Mouse (Mus musculus) heart, embryonic 11.5 days (tissue): ENCODE results near the gene Ide. TPM values are rescaled to one million over a fixed set of nuclear protein-coding genes. Genes with fewer than 3 reads are reported as not detected.

Experiments
- ATAC-seq: fragments of 200-750 bp; cut with Nextera tagmentation; replicated peaks from 2 replicates; pipeline ENCODE4 v1.8.0; 2017; ENCODE audit warnings: moderate library complexity; ENCODE audit not compliant: insufficient number of reproducible peaks, low FRiP score, low TSS enrichment
- H3K27ac ChIP-seq: fragments of 300-500 bp; sonication (generic); 2 replicates; pipeline ENCODE4 v1.5.1; 2014; ENCODE audit warnings: mild to moderate bottlenecking, low read depth, low read length
- H3K27me3 ChIP-seq: fragments of 300-500 bp; sonication (generic); 2 replicates; pipeline ENCODE4 v1.6.1; 2014; ENCODE audit warnings: mild to moderate bottlenecking, low read length, mixed read lengths; ENCODE audit not compliant: control insufficient read depth, insufficient read depth
- H3K36me3 ChIP-seq: fragments of 300-500 bp; sonication (generic); 2 replicates; pipeline ENCODE4 v1.6.1; 2014; ENCODE audit warnings: mild to moderate bottlenecking, low read length, moderate library complexity, mixed read lengths; ENCODE audit not compliant: control insufficient read depth, insufficient read depth
- H3K4me1 ChIP-seq: fragments of 300-500 bp; sonication (generic); 2 replicates; pipeline ENCODE4 v1.6.1; 2014; ENCODE audit warnings: low read length; ENCODE audit not compliant: control insufficient read depth, insufficient read depth
- H3K4me2 ChIP-seq: fragments of 300-500 bp; sonication (generic); 2 replicates; pipeline ENCODE4 v1.6.1; 2014; ENCODE audit warnings: mild to moderate bottlenecking, moderate library complexity
- H3K4me3 ChIP-seq: fragments of 300-500 bp; sonication (generic); 2 replicates; pipeline ENCODE4 v1.5.1; 2014; ENCODE audit warnings: low read depth, low read length
- H3K9ac ChIP-seq: fragments of 300-500 bp; sonication (generic); 2 replicates; pipeline ENCODE4 v1.6.1; 2014; ENCODE audit warnings: mild to moderate bottlenecking, low read depth, low read length, moderate library complexity
- H3K9me3 ChIP-seq: fragments of 300-500 bp; sonication (generic); replicated peaks from 2 replicates; pipeline ENCODE4 v1.6.1; 2016; ENCODE audit warnings: low read length; ENCODE audit not compliant: control insufficient read depth
- WGBS: fragments of 180-500 bp; shearing (Covaris S2); extraction: QIAGEN DNeasy Blood & Tissue Kit; methylation state at CpG from one replicate; pipeline ENCODE4 v1.1.7; 2014; ENCODE audit not compliant: insufficient replicate concordance; 5-methylcytosine and 5-hydroxymethylcytosine counted together
- polyA plus RNA-seq: library from polyadenylated mRNA; unstranded; fragments of >200 nt; fragmentation: Nextera tagmentation; extraction: Ambion mirVana; gene quantifications from 2 replicates; pipeline ENCODE4 v1.2.1, GENCODE M21; 2014

The Ide gene
- polyA plus RNA-seq, 1 experiment from 2014 or later, result 54.7 TPM

GRCm38 (mm10) chr19:37248199-37248598 is 89.5 kb downstream of the Ide start:
- no peak overlapping the region for H3K9ac ChIP-seq
- no peak for ATAC-seq
- H3K4me3 ChIP-seq, result no peak overlapping the region
- no peaks in the 10 kb centered on the region for H3K4me1 ChIP-seq
- no peak overlapping the region for H3K4me2 ChIP-seq
- H3K27me3 ChIP-seq, result no peaks in the 10 kb centered on the region
- H3K27ac ChIP-seq, result no peak overlapping the region
- H3K9me3 ChIP-seq, result no peaks in the 10 kb centered on the region
- 72% methylated on average over 3 of the region's 3 CpGs for WGBS
- no peaks in the 10 kb centered on the region for H3K36me3 ChIP-seq

DNA sequence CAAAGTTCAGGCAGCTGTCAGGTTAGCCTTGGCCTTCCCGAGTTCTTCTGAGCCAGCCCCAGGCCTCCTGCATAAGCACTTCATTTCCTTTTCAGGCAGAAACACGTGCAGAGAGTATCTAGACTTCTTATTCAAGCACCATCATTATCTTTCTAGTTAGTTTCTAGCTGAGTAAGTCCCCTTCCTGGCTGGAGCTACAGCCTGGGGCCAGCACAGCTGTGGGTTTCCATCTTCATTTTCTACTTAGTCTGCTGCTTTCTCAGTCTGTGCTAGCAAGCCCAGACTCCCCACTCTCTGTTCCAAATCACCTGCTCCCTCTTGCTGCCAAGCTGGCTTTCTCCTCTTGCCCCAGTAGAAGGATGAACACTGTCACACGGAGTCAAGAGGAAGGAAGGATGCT is 90.8 kb downstream of the Ide start:
- H3K4me2 ChIP-seq, result no peak overlapping the region
- no peaks in the 10 kb centered on the region for H3K27me3 ChIP-seq
- H3K27ac ChIP-seq, result no peak overlapping the region
- H3K9ac ChIP-seq, result no peak overlapping the region
- H3K9me3 ChIP-seq, result no peaks in the 10 kb centered on the region
- no peaks in the 10 kb centered on the region for H3K4me1 ChIP-seq
- WGBS, result 37% methylated on average over 3 of the region's 3 CpGs
- no peak for ATAC-seq
- no peaks in the 10 kb centered on the region for H3K36me3 ChIP-seq
- no peak overlapping the region for H3K4me3 ChIP-seq

DNA sequence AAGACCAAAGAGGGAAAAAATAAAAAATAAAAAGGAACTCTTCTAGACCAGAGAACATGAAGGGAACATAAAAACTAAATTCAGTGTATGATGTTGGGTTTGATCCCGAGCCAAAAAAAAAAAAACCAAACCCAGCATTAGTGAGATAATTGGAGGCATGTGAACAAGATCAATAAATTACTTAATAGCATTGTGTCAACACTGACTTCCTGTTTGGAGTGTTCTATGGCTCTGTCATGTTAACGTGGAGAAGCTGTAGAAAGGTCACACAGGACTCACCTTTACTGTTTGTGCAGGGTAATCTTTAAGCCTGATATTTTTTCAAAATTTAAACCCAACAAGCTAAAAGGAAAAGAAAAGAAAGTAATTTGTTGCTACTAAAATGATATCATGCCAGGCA is 94.9 kb downstream of the Ide start:
- Histone ChIP-seq H3K27ac (no peak overlapping the region), H3K9me3 (no peaks in the 10 kb centered on the region), H3K4me2 (no peak overlapping the region), H3K27me3 (peaks cover 2% of the 10 kb centered on the region; the same call in 1 of the 2 replicates), H3K36me3 (no peaks in the 10 kb centered on the region), H3K9ac (no peak overlapping the region), H3K4me3 (no peak overlapping the region), H3K4me1 (no peaks in the 10 kb centered on the region)
- 49% methylated on average over 2 of the region's 2 CpGs for WGBS
- no peak for ATAC-seq

DNA sequence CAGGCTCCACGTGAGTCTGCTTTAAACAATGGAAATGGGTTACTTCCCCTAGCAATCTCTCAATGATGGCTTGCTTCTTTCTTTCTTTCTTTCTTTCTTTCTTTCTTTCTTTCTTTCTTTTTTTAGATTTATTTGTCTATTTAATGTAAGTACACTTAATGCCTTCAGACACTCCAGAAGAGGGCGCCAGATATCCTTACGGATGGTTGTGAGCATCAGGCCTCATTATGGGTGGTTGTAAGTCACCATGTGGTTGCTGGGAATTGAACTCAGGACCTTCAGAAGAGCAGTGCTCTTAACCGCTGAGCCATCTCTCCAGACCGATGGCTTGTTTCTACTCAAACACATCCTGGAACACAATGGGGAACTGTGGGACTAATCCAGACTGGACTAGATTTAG is 96.5 kb downstream of the Ide start:
- no peak overlapping the region for H3K27ac ChIP-seq
- H3K4me1 ChIP-seq, result no peaks in the 10 kb centered on the region
- ATAC-seq, result no peak
- no peak overlapping the region for H3K4me3 ChIP-seq
- H3K27me3 ChIP-seq, result peaks cover 4% of the 10 kb centered on the region
- no peaks in the 10 kb centered on the region for H3K9me3 ChIP-seq
- no peaks in the 10 kb centered on the region for H3K36me3 ChIP-seq
- no peak overlapping the region for H3K9ac ChIP-seq
- WGBS, result 63% methylated on average over 5 of the region's 5 CpGs
- H3K4me2 ChIP-seq, result no peak overlapping the region

GRCm38 (mm10) chr19:37239096-37239495 is 98.6 kb downstream of the Ide start:
- Histone ChIP-seq H3K4me2 (no peak overlapping the region), H3K27ac (peak overlapping the region; percentile 31; the same call in 1 of the 2 replicates)
- WGBS, result 19% methylated on average over 4 of the region's 4 CpGs

DNA sequence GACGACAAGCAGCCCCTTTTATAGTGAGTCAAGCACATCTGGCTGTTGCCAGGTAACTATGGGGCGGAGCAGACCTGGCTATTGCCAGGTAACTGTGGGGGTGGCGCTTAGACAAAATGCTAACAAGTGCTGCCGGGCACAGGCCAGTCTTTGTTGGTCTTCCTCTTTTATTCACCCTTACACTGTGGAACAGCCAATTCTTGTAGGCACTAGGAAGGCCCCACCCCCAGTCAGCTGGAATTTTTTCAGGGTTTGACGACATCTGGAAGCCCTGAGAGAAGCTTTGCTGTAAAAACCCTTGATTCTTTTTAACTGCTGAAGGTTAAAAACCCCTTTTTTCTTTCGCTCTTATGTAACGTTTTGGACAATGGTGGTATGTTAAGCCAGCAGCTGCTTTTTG is 99.0 kb downstream of the Ide start:
- H3K4me2 ChIP-seq, result no peak overlapping the region
- no peaks in the 10 kb centered on the region for H3K36me3 ChIP-seq
- no peaks in the 10 kb centered on the region for H3K4me1 ChIP-seq
- peak overlapping the region; percentile 31; the same call in 1 of the 2 replicates for H3K27ac ChIP-seq
- H3K9ac ChIP-seq, result no peak overlapping the region
- H3K4me3 ChIP-seq, result no peak overlapping the region
- ATAC-seq, result no peak
- WGBS, result 14% methylated on average over 7 of the region's 7 CpGs
- peaks cover 28% of the 10 kb centered on the region for H3K27me3 ChIP-seq
- H3K9me3 ChIP-seq, result no peaks in the 10 kb centered on the region

More at GRCm38 (mm10) chr19:37239096-37239495, 98.6 kb downstream of the Ide start:
- peaks cover 23% of the 10 kb centered on the region for H3K27me3 ChIP-seq
- ATAC-seq, result no peak
- no peaks in the 10 kb centered on the region for H3K9me3 ChIP-seq
- H3K4me3 ChIP-seq, result no peak overlapping the region
- no peak overlapping the region for H3K9ac ChIP-seq
- no peaks in the 10 kb centered on the region for H3K36me3 ChIP-seq
- no peaks in the 10 kb centered on the region for H3K4me1 ChIP-seq

DNA sequence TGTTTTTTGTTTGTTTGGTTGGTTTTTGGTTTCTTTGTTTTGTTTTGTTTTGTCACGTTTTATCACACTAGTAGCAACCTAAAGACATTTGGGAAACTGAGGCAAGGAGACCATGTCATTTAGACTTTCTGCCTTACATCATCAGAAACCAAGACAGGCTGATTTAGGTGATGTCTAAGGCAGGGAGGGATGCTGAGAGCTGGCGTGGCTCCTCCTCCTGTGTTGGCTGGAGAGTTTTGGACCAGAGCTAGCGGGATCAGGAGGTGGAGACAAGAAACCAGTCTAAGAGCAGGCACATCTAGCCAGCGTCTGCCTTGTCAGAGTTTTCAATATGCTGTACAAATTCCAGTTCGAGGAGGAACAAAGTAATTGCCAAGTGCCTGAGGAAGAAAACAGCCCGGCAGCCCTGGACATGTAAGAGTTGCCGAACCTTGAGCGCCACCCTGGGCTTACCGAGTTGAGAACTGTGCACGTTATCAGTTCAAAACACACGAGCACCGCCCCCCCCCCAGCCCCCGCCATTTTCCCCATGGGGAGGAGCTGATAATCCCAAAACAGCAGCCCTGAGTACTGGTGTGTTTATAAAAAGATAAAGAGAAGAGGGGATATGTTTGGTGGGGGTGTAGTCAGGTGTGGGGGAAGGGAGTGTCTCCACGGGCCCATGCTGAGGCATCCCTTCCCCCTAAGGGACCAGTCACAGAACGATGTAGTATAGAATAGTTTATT is 99.8 kb downstream of the Ide start:
- peak; percentile 88 for ATAC-seq

DNA sequence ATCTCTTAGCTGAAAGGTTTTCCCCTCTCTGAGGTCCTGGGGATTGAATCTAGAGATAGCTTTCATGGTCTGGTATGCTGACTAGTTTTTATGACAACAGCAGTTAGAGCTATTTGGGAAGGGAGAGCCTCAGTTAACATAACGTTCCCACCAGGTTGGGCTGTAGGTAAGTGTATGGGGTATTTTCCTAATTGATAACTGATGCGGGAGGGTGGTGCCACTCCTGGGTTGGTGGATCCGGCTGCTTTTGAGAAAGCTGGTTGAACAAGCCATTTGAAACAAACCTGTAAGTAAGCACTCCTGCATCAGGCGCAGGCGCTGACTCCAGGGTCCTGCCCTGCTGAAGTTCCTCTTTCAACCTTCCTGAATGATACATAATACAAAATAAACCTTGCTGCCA is 100.3 kb downstream of the Ide start:
- no peak for ATAC-seq
- Histone ChIP-seq H3K9me3 (no peaks in the 10 kb centered on the region), H3K9ac (no peak overlapping the region), H3K27me3 (peaks cover 35% of the 10 kb centered on the region), H3K36me3 (no peaks in the 10 kb centered on the region), H3K4me3 (no peak overlapping the region), H3K4me2 (peak overlapping the region; percentile 47; the same call in 1 of the 2 replicates), H3K27ac (peak overlapping the region; percentile 86), H3K4me1 (no peaks in the 10 kb centered on the region)
- 33% methylated on average over 5 of the region's 5 CpGs for WGBS

More for the DNA sequence above, 99.8 kb downstream of the Ide start:
- H3K9me3 ChIP-seq, result no peaks in the 10 kb centered on the region
- peak overlapping the region; percentile 12; the same call in 1 of the 2 replicates for H3K4me3 ChIP-seq
- H3K36me3 ChIP-seq, result no peaks in the 10 kb centered on the region
- WGBS, result 3% methylated on average over 15 of the region's 15 CpGs
- H3K4me2 ChIP-seq, result peak overlapping the region; percentile 47
- peak overlapping the region; percentile 86 for H3K27ac ChIP-seq
- no peak overlapping the region for H3K9ac ChIP-seq
- H3K27me3 ChIP-seq, result peaks cover 32% of the 10 kb centered on the region
- no peaks in the 10 kb centered on the region for H3K4me1 ChIP-seq

GRCm38 (mm10) chr19:37235818-37236217 is 101.8 kb downstream of the Ide start:
- peak overlapping the region; percentile 38 for H3K4me2 ChIP-seq

More at GRCm38 (mm10) chr19:37235818-37236217, 101.8 kb downstream of the Ide start:
- Histone ChIP-seq H3K4me3 (no peak overlapping the region), H3K36me3 (no peaks in the 10 kb centered on the region), H3K27ac (no peak overlapping the region), H3K27me3 (peaks cover 35% of the 10 kb centered on the region), H3K4me1 (no peaks in the 10 kb centered on the region), H3K9me3 (no peaks in the 10 kb centered on the region), H3K9ac (no peak overlapping the region)
- WGBS, result 56% methylated on average over 8 of the region's 8 CpGs
- no peak for ATAC-seq
